Mouse (Mus musculus) gastrocnemius, adult 8-10 months (tissue): ENCODE results near the gene Entpd8. TPM values are rescaled to one million over a fixed set of nuclear protein-coding genes. Genes with fewer than 3 reads are reported as not detected.
A peak's percentile ranks its signal among the peaks of the same experiment; 100 is the strongest.

ENCODE experiments used
- DNase-seq, 2 experiments: peaks; one replicate each; pipeline ENCODE4 v3.0.0; 2022; ENCODE audit warnings: low spot score in 2 of 2
- total RNA-seq, 4 experiments: library from RNA; stranded (reverse); gene quantifications; 2 replicates each; pipeline ENCODE4 v1.2.4; 2022

Gene Entpd8
- not detected for total RNA-seq

GRCm38 (mm10) chr2:25080076-25080475, at the start of gene Entpd8:
TSS of gene Entpd8 (plus strand) at chr2:25080304.
- no peak for DNase-seq

DNA sequence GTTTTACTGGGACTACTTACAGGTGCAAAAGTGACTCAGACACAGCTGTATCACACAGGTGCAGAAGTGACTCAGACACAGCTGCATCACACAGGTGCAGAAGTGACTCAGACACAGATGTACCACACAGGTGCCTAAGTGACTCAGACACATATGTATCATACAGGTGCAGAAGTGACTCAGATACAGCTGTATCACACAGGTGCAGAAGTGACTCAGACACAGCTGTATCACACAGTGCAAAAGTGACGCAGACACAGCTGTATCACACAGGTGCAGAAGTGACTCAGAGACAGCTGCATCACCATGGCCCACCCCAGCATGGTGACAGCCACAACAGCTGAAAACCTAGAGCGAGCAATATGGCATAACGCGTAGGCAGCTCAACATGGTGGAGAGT, 45.1 kb upstream of the Entpd8 start:
- DNase-seq, result no peak

- no peak for DNase-seq
Observed at GRCm38 (mm10) chr2:25040089-25040488, 40.0 kb upstream of the Entpd8 start.

DNA sequence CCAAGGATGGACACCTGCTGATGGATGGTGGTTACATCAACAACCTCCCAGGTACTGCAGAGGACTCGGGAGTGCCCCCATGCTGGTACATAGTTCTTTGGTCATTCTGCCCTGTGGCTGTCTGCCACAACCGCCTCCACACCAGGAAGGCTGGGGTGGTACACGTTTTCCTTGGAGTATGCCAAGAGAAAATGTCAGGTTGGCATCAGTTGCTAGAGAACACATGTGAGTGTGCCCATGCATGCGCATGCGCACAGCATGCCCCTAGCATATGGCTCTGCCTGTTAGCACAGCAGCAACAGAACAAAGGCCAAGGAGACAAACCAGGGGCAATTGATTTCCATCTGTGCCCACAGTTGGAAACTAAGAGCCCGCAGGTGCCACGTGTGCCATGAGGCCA, 29.2 kb upstream of the Entpd8 start:
- no peak for DNase-seq

- DNase-seq, result no peak
Observed at GRCm38 (mm10) chr2:25051450-25051849, 28.7 kb upstream of the Entpd8 start.

GRCm38 (mm10) chr2:25053101-25053500, 27.0 kb upstream of the Entpd8 start:
- no peak for DNase-seq

GRCm38 (mm10) chr2:25054221-25055067, 25.7 kb upstream of the Entpd8 start, which contains the start of gene Nsmf:
TSS of gene Nsmf (plus strand) at chr2:25054355.
- peak; percentile 82 to 83 for DNase-seq

DNA sequence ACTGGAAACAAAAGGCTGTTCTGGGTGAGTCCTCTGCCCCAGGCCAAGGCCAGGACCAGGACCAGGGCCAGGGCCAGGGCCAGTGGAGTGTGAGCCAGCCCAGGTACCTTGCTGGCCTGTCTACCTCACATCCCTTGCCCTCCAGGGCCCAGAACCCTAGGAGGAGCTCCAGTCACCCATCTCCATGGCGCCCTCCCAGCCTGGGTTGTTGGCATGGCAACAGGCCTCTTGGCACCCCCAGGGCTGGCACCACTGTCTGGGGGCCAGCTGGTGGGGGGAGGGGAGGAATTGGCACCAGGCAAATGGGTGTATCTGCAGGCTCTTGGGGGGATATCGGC, 25.1 kb upstream of the Entpd8 start:
- no peak for DNase-seq

- DNase-seq, result no peak
Observed at GRCm38 (mm10) chr2:25055409-25056155, 24.5 kb upstream of the Entpd8 start.

DNA sequence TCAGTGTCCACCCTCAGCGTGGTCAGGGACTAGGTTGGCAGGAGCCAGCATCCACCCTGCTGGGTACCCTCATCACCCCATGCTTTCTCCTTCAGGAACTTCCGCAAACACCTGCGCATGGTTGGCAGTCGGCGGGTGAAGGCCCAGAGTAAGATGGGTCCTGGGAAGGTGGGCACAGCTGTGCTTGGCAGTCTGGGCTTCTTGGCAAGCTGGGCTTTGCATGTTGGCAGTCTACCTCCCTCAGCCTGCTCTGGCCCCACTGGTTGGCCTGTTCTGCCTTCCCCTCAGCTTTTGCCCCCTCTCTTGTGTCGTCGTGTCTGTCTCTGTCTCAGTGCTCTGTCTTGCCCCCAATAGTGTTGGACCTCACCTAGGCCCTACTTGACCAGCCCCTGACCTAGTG, 21.2 kb upstream of the Entpd8 start:
- no peak for DNase-seq

DNA sequence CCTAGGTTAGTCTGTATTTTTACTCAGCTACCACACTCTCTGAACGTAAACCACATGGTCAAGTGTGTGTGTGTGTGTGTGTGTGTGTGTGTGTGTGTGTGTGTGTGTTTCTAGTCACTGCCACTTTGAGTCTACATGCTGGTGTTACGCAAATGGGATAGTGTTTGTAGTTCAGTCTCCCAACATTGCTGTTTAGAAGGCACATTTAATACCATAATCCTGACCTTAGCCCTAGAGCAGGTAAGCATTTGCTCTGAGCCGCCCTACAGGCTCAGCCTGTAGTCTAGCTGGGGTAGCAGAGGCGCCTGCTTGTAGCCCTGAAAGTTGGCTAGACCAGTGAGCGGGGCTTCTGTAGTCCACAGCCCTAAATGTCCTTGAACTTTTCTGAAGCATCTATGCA, 16.6 kb upstream of the Entpd8 start:
- DNase-seq, result no peak

DNA sequence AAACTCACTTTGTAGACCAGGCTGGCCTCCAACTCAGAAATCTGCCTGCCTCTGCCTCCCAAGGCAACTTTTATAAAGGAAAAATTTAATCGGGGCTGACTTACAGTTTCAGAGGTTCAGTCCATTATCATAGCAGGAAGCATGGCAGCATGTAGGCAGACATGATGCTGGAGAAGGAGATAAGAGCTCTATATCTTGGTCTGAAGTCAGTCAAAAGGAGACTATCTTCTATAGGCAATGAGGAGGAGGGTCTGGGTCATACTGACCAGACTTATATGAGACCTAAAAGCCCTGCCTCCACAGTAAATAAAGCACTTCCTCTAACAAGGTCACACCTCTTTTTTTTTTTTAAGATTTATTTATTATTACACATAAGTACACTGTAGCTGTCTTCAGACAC, 15.8 kb upstream of the Entpd8 start:
- DNase-seq, result no peak

GRCm38 (mm10) chr2:25065537-25065936, 14.6 kb upstream of the Entpd8 start:
- DNase-seq, result no peak

DNA sequence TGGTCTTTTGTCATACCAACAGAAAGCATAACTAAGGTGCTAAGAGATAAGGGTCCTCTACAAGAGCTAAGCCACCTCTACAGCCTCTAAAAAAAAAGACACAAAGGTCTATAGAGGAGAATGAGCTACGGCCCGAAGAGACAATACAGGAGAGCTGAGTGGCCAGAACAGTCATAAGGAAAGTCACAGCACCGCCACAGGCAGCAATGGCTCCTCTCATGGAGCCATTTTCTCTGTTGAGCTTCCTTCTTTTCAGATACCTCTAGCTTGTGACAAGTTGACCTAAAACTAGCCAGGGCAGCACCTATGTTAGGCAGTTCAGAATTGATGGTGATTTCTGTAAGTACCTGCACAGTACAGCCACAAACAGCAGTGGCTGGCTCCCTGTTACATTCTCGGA, 13.6 kb upstream of the Entpd8 start:
- no peak for DNase-seq

DNA sequence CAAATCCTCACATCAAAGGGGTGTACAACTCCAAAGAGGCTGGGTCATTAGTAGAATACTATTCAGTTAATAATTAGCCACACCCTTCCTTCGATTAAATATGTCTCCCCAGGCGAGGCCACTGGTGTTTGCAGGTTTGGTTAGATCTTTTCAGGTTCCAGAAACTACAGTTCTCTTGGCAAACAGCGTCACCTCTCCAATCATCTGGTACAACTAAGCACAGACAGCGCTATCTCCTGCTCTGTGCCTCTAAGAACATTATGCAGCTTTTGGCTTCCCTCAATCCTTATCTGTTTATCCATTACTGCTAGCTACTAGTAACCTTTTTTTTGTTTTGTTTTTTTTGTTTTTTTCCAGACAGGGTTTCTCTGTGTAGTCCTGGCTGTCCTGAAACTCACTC, 10.6 kb upstream of the Entpd8 start:
- DNase-seq, result no peak

- no peak for DNase-seq
Observed at GRCm38 (mm10) chr2:25072398-25072797, 7.7 kb upstream of the Entpd8 start.

DNA sequence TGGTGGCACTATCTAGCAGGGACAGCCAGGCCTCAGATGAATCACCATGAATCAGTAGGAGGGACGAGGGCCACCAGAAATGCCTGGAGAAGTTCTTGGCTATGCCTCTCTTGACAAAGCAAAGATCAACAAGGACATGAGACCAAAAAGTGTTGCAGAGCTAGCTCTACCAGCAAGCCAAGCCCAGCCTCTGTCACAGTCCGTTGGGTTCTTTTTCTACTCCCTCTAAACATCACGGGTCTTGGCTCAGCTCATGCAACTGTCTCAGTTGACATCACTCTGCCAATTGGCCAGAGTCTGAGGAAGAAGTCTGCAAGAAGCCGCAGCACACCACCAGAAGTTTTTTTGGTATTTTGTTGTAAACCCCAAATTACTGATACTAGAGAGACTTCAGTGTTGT, 4.6 kb upstream of the Entpd8 start:
- no peak for DNase-seq

- DNase-seq, result no peak
Observed at GRCm38 (mm10) chr2:25078967-25079366, 1.1 kb upstream of the Entpd8 start.

GRCm38 (mm10) chr2:25083697-25084096, 3.6 kb downstream of the Entpd8 start:
- no peak for DNase-seq

- DNase-seq, result no peak
Observed at GRCm38 (mm10) chr2:25085571-25085970, 5.5 kb downstream of the Entpd8 start.

DNA sequence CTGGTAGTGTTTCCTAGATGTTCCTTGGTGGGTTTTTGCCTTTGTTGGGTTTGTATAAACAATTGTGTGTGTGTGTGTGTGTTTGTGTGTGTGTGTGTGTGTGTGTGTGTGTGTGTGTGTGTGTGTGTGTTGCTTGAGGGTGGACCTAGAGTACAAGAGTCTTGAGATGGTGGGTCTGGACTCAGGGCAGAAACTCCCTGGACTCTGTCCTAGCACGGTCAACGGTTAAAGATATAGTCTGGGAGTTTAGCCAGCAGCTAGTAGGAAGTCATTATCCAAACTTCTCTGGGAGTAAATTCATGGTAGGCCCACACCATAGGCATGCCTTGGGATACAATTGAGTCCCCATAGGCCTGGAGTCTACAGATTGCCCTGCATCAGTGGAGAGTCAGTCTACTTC, 7.7 kb downstream of the Entpd8 start:
- DNase-seq, result no peak

GRCm38 (mm10) chr2:25088636-25089035, 8.5 kb downstream of the Entpd8 start:
- DNase-seq, result no peak

GRCm38 (mm10) chr2:25094785-25095108, 14.6 kb downstream of the Entpd8 start:
- DNase-seq, result no peak
